In genomic region chr2:49720343-49720742, GRCm38 (mm10) we compare ENCODE assay signal across 10 mouse cellular contexts.
DNase-seq lines count a peak whose midpoint lies in the region; ATAC-seq and TF ChIP-seq lines count a peak whose summit lies in the region.
"Had no signal": no experiment of that assay in that cellular context is flagged by ENCODE, and none has a peak within 500 bp of the region (broad histone marks: within the 10 kb centered on the region; RNA-seq: fewer than 3 reads in every experiment).

No protein-coding gene starts in this region.

- peak overlapping the region; percentile 63; the same call in 1 of the 2 replicates for H3K27ac ChIP-seq in heart, embryonic 10.5 days
- H3K27ac ChIP-seq in MEL (ENCODE audit: control insufficient read depth, low read depth, low read length): no peak overlapping the region
- H3K27ac ChIP-seq in forebrain, embryonic 15.5 days (replicated peaks): peak overlapping the region; percentile 86
- peak overlapping the region; percentile 70; the same call in 1 of the 2 replicates for H3K27ac ChIP-seq in limb, embryonic 12.5 days

- no peak overlapping the region for H3K4me3 ChIP-seq in heart, embryonic 10.5 days
- no peak overlapping the region for H3K4me3 ChIP-seq in MEL (ENCODE audit: control insufficient read depth in 1 of 2, insufficient read depth in 1 of 2, low read depth in 2 of 2, low read length in 2 of 2)
- no peak overlapping the region for H3K4me3 ChIP-seq in forebrain, embryonic 15.5 days
- no peak overlapping the region for H3K4me3 ChIP-seq in limb, embryonic 12.5 days (replicated peaks)

- no peak for TF ChIP-seq CTCF in MEL (IDR thresholded peaks at IDR 0.05 in 2 of 3, conservative IDR thresholded peaks at IDR 0.05 in 1 of 3; ENCODE audit: control insufficient read depth in 1 of 3, insufficient read depth in 1 of 3, low read depth in 2 of 3, low read length in 3 of 3, poor library complexity in 1 of 3, severe bottlenecking in 1 of 3)

- H3K79me2 ChIP-seq in MEL (ENCODE audit: control insufficient read depth, insufficient read depth, low read length, poor library complexity): no peaks in the 10 kb centered on the region

- no peak for TF ChIP-seq RAD21 in MEL (IDR thresholded peaks at IDR 0.05; ENCODE audit: low read depth, low read length)

- H3K4me2 ChIP-seq in forebrain, embryonic 15.5 days (replicated peaks): peak overlapping the region; percentile 5; the same call in 1 of the 2 replicates
- H3K4me2 ChIP-seq in limb, embryonic 12.5 days: peak overlapping the region; percentile 34

- TF ChIP-seq EP300 in MEL (IDR thresholded peaks at IDR 0.05; ENCODE audit: low read depth in 1 of 2, low read length in 2 of 2): no peak

- ATAC-seq in forebrain, embryonic 15.5 days (replicated peaks): no peak
- no peak for ATAC-seq in limb, embryonic 12.5 days (ENCODE audit: insufficient number of reproducible peaks, insufficient read depth, low FRiP score, low TSS enrichment, low read depth)

- no peak for TF ChIP-seq POLR2A in MEL (IDR thresholded peaks at IDR 0.05; ENCODE audit: control insufficient read depth in 1 of 2, insufficient read depth in 1 of 2, low read depth in 1 of 2, low read length in 2 of 2, poor library complexity in 1 of 2)

- H3K9me3 ChIP-seq in heart, embryonic 10.5 days: no peaks in the 10 kb centered on the region
- H3K9me3 ChIP-seq in MEL (replicated peaks; ENCODE audit: insufficient read depth, low read length): no peaks in the 10 kb centered on the region
- no peaks in the 10 kb centered on the region for H3K9me3 ChIP-seq in forebrain, embryonic 15.5 days
- no peaks in the 10 kb centered on the region for H3K9me3 ChIP-seq in limb, embryonic 12.5 days

- H3K4me1 ChIP-seq in heart, embryonic 10.5 days: peaks cover 37% of the 10 kb centered on the region
- H3K4me1 ChIP-seq in MEL (ENCODE audit: control insufficient read depth in 1 of 2, insufficient read depth in 2 of 2, low read length in 2 of 2): peaks cover 8 to 18% of the 10 kb centered on the region in 2 experiments
- peaks cover 56% of the 10 kb centered on the region for H3K4me1 ChIP-seq in forebrain, embryonic 15.5 days
- H3K4me1 ChIP-seq in limb, embryonic 12.5 days (replicated peaks): peaks cover 50% of the 10 kb centered on the region

- WGBS in heart, embryonic 10.5 days: 56% methylated on average over 9 of the region's 9 CpGs
- WGBS in forebrain, embryonic 15.5 days: 21% methylated on average over 9 of the region's 9 CpGs
- WGBS in limb, embryonic 12.5 days: 26% methylated on average over 9 of the region's 9 CpGs

- H3K36me3 ChIP-seq in heart, embryonic 10.5 days: no peaks in the 10 kb centered on the region
- H3K36me3 ChIP-seq in MEL (ENCODE audit: control insufficient read depth in 1 of 2, insufficient read depth in 2 of 2, low read length in 2 of 2): peaks cover 0 to 7% of the 10 kb centered on the region in 2 experiments; a peak in 2 of 4 replicates
- H3K36me3 ChIP-seq in forebrain, embryonic 15.5 days: peaks cover 26% of the 10 kb centered on the region
- H3K36me3 ChIP-seq in limb, embryonic 12.5 days: peaks cover 33% of the 10 kb centered on the region

- DNase-seq in heart, embryonic 10.5 days (ENCODE audit: low spot score): no peak
- DNase-seq in heart, postnatal 4 days: no peak
- peak; percentile 17 for DNase-seq in MEL (ENCODE audit: low read depth, low spot score)
- no peak for DNase-seq in ovary, postnatal 14 days (ENCODE audit: low spot score)
- DNase-seq in adrenal gland, postnatal 4 days (ENCODE audit: low spot score in 2 of 2): no peak
- no peak for DNase-seq in right cerebral cortex, postnatal 10 days (ENCODE audit: low spot score in 2 of 2)
- DNase-seq: cerebellum, adult 8-10 months; gastrocnemius, postnatal 25 days had no signal

- H3K9ac ChIP-seq in MEL (ENCODE audit: control insufficient read depth, low read depth, low read length, poor library complexity, severe bottlenecking): no peak overlapping the region
- H3K9ac ChIP-seq in forebrain, embryonic 15.5 days (replicated peaks): peak overlapping the region; percentile 25; the same call in 1 of the 2 replicates
- H3K9ac ChIP-seq in limb, embryonic 12.5 days (replicated peaks): no peak overlapping the region

- no peaks in the 10 kb centered on the region for H3K27me3 ChIP-seq in heart, embryonic 10.5 days (ENCODE audit: insufficient read depth, poor library complexity, severe bottlenecking)
- no peaks in the 10 kb centered on the region for H3K27me3 ChIP-seq in MEL (ENCODE audit: control insufficient read depth in 1 of 2, insufficient read depth in 2 of 2, low read length in 2 of 2)
- no peaks in the 10 kb centered on the region for H3K27me3 ChIP-seq in forebrain, embryonic 15.5 days
- peaks cover 5% of the 10 kb centered on the region; the same call in 1 of the 2 replicates for H3K27me3 ChIP-seq in limb, embryonic 12.5 days

TF ChIP-seq in MEL, 35 proteins besides CTCF, POLR2A, EP300 and RAD21:
- TF ChIP-seq GATA1 (IDR thresholded peaks at IDR 0.05; ENCODE audit: low read depth, low read length): no peak
- TF ChIP-seq SIN3A (IDR thresholded peaks at IDR 0.05; ENCODE audit: low read length): no peak
- no peak for TF ChIP-seq HCFC1 (IDR thresholded peaks at IDR 0.05; ENCODE audit: low read depth, low read length)
- no peak for TF ChIP-seq GABPA (IDR thresholded peaks at IDR 0.05; ENCODE audit: low read depth, low read length)
- TF ChIP-seq MXI1 (IDR thresholded peaks at IDR 0.05; ENCODE audit: low read depth, low read length): no peak
- no peak for TF ChIP-seq ZNF384 (IDR thresholded peaks at IDR 0.05; ENCODE audit: low read depth, low read length)
- TF ChIP-seq MAFK (IDR thresholded peaks at IDR 0.05; ENCODE audit: borderline replicate concordance, low read depth, low read length): no peak
- no peak for TF ChIP-seq KAT2A (conservative IDR thresholded peaks at IDR 0.05; ENCODE audit: low read depth, low read length)
- no peak for TF ChIP-seq TCF12 (IDR thresholded peaks at IDR 0.05; ENCODE audit: low read depth, low read length)
- TF ChIP-seq POLR2AphosphoS5 (IDR thresholded peaks at IDR 0.05; ENCODE audit: borderline replicate concordance, low read depth, low read length): no peak
- no peak for TF ChIP-seq ZKSCAN1 (IDR thresholded peaks at IDR 0.05; ENCODE audit: low read depth, low read length)
- no peak for TF ChIP-seq POLR2AphosphoS2 (IDR thresholded peaks at IDR 0.05; ENCODE audit: low read length)
- TF ChIP-seq NELFE (IDR thresholded peaks at IDR 0.05; ENCODE audit: low read depth, low read length): no peak
- TF ChIP-seq TAL1 (IDR thresholded peaks at IDR 0.05; ENCODE audit: low read length): no peak
- TF ChIP-seq UBTF (IDR thresholded peaks at IDR 0.05; ENCODE audit: borderline replicate concordance, insufficient read depth, low read depth, low read length): no peak
TF ChIP-seq in MEL: peak in this region for 0.
